Mouse (Mus musculus): ENCODE measurements around the gene Gprc5a.

GRCm38 (mm10) chr6:135085703-135086102 lies 20.3 kb downstream of the Gprc5a start:
- no peak for TF ChIP-seq CTCF (IDR thresholded peaks at IDR 0.05; ENCODE audit: insufficient read depth, low read length)
- TF ChIP-seq POLR2A (IDR thresholded peaks at IDR 0.05; ENCODE audit: borderline replicate concordance, extremely low read depth, low read depth, low read length) = no peak
